Mouse (Mus musculus): ENCODE data around the gene Smarcc2.

The Smarcc2 gene

GRCm38 (mm10) chr10:128522351-128522750 is 63.3 kb downstream of the Smarcc2 start:
- no peak for DNase-seq

- no peak for DNase-seq
Measured at GRCm38 (mm10) chr10:128524111-128524731, 65.2 kb downstream of the Smarcc2 start.

GRCm38 (mm10) chr10:128524732-128525662 is 65.9 kb downstream of the Smarcc2 start:
- DNase-seq: peak; percentile 41

- DNase-seq: peak; percentile 80
Measured at GRCm38 (mm10) chr10:128525671-128526308, 66.7 kb downstream of the Smarcc2 start, which contains the start of gene Esyt1. Gene Esyt1, minus strand, starts transcription at chr10:128525871.

- no peak for DNase-seq
Measured at GRCm38 (mm10) chr10:128526366-128527356, 67.6 kb downstream of the Smarcc2 start.

GRCm38 (mm10) chr10:128535206-128535605 is 76.2 kb downstream of the Smarcc2 start:
- no peak for DNase-seq

- no peak for DNase-seq
Measured at GRCm38 (mm10) chr10:128535624-128536265, 76.7 kb downstream of the Smarcc2 start.

- peak; percentile 76 for DNase-seq
Measured at GRCm38 (mm10) chr10:128536266-128536940, 77.4 kb downstream of the Smarcc2 start.

GRCm38 (mm10) chr10:128538340-128538870 is 79.4 kb downstream of the Smarcc2 start:
- DNase-seq: no peak
